ENCODE assay signal across 10 mouse cellular contexts in the genomic region with DNA sequence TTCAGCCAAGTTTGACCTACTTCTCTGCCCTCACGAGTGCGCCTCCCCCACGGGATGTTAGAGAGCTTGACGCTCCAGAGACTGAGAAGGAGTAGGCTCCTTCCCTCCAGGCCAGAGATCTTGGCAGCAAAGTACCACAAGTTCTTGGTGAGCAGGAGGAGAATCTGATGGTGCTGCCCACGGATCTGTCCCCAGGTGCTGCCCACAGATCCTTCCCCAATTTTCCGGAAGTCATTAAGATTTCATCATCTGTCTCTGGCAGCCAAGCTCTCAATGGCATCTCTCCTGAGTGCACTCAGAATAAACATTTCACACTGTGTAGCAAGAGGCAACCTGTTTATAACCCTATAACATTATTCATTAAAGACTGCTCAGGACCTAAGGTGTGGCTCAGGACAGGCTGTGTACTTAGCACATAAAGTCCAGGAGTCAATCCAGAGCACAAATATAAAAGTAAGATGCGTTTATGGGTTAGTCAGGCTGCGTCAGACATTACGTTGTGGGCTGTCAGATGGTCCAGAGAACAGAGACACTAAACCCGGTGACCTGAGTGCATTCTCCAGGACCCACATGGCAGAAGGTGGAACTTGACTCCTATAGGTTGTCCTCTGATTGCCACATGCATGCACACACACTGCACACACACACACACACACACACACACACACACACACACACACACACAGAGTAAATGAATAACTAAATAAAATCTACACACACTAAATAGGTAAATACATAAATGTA. TPM values are rescaled to one million over a fixed set of nuclear protein-coding genes. Genes with fewer than 3 reads are reported as not detected.
DNase-seq lines count a peak whose midpoint lies in the region; ATAC-seq lines count a peak whose summit lies in the region.
"Had no signal": no experiment of that assay in that cellular context is flagged by ENCODE, and none has a peak within 500 bp of the region (broad histone marks: within the 10 kb centered on the region; RNA-seq: fewer than 3 reads in every experiment).

No protein-coding gene starts in this region.

- peak; percentile 25; the same call in 1 of the 2 replicates for ATAC-seq in stomach, embryonic 16.5 days (ENCODE audit: insufficient read depth, low FRiP score)
- no peak for ATAC-seq in midbrain, embryonic 14.5 days (ENCODE audit: low FRiP score, low TSS enrichment)

- no peak overlapping the region for H3K4me2 ChIP-seq in stomach, embryonic 16.5 days (ENCODE audit: low read depth, low read length)
- no peak overlapping the region for H3K4me2 ChIP-seq in midbrain, embryonic 14.5 days (ENCODE audit: low read length)
- H3K4me2 ChIP-seq: liver, embryonic 15.5 days had no signal

- peaks cover 18% of the 10 kb centered on the region for H3K4me1 ChIP-seq in stomach, embryonic 16.5 days (ENCODE audit: control insufficient read depth, insufficient read depth, low read length)
- H3K4me1 ChIP-seq in midbrain, embryonic 14.5 days (ENCODE audit: control insufficient read depth, insufficient read depth, low read length): no peaks in the 10 kb centered on the region

- no peaks in the 10 kb centered on the region for H3K9me3 ChIP-seq in stomach, embryonic 16.5 days (replicated peaks; ENCODE audit: control insufficient read depth, low read length)
- no peaks in the 10 kb centered on the region for H3K9me3 ChIP-seq in midbrain, embryonic 14.5 days (ENCODE audit: control insufficient read depth, low read length)
- H3K9me3 ChIP-seq: liver, embryonic 15.5 days had no signal

- H3K27ac ChIP-seq in stomach, embryonic 16.5 days (ENCODE audit: low read length): no peak overlapping the region
- H3K27ac ChIP-seq in midbrain, embryonic 14.5 days (replicated peaks; ENCODE audit: low read depth, low read length): no peak overlapping the region
- H3K27ac ChIP-seq: liver, embryonic 15.5 days had no signal

- H3K36me3 ChIP-seq in stomach, embryonic 16.5 days (ENCODE audit: control insufficient read depth, insufficient read depth, low read length): no peaks in the 10 kb centered on the region
- H3K36me3 ChIP-seq in midbrain, embryonic 14.5 days (ENCODE audit: control insufficient read depth, insufficient read depth, low read length): no peaks in the 10 kb centered on the region
- H3K36me3 ChIP-seq: liver, embryonic 15.5 days had no signal

- no peak overlapping the region for H3K9ac ChIP-seq in stomach, embryonic 16.5 days (ENCODE audit: low read length)
- H3K9ac ChIP-seq in midbrain, embryonic 14.5 days (replicated peaks; ENCODE audit: low read length): no peak overlapping the region
- H3K9ac ChIP-seq: liver, embryonic 15.5 days had no signal

- H3K4me3 ChIP-seq in stomach, embryonic 16.5 days (replicated peaks; ENCODE audit: low read length): no peak overlapping the region
- H3K4me3 ChIP-seq in midbrain, embryonic 14.5 days (replicated peaks; ENCODE audit: low read depth, low read length): no peak overlapping the region
- H3K4me3 ChIP-seq: liver, embryonic 15.5 days had no signal

- DNase-seq in thymus, postnatal 0 days (ENCODE audit: low spot score): peak; percentile 29
- no peak for DNase-seq in thymus, adult 18-20 months
- DNase-seq in fat pad, adult 2 months (ENCODE audit: extremely low read depth, low read depth, low spot score): peak; percentile 93
- peak; percentile 74 for DNase-seq in large intestine, adult 2 months (ENCODE audit: low read depth, low spot score)
- no peak for DNase-seq in midbrain, embryonic 14.5 days
- no peak for DNase-seq in cerebellum, adult 11 months
- DNase-seq: heart, postnatal 10 days; right cerebral cortex, postnatal 25 days had no signal

- 25% methylated on average over 10 of the region's 10 CpGs for WGBS in large intestine, adult 2 months
- WGBS in stomach, embryonic 16.5 days: 47% methylated on average over 10 of the region's 10 CpGs
- 81% methylated on average over 10 of the region's 10 CpGs for whole genome bisulfite sequencing in midbrain, embryonic 14.5 days

- H3K27me3 ChIP-seq in stomach, embryonic 16.5 days (ENCODE audit: control insufficient read depth, insufficient read depth, low read length): no peaks in the 10 kb centered on the region
- no peaks in the 10 kb centered on the region for H3K27me3 ChIP-seq in midbrain, embryonic 14.5 days (ENCODE audit: control insufficient read depth, insufficient read depth, low read length)
- H3K27me3 ChIP-seq: liver, embryonic 15.5 days had no signal

RNA-seq across cellular contexts. Expression of gene Etnk1, which starts 13.1 kb away (rescaled TPM):
- 33.2 and 37.9 TPM in 2 replicates for polyA plus RNA-seq in thymus, postnatal 0 days (2015; fragmentation: Nextera tagmentation; extraction: Ambion mirVana)
- 18.5 and 24.0 TPM in 2 replicates for polyA plus RNA-seq in large intestine, adult 2 months (2012; rRNA removed)
- polyA plus RNA-seq in stomach, embryonic 16.5 days (2015; fragmentation: Nextera tagmentation; extraction: Ambion mirVana): 16.1 and 16.3 TPM in 2 replicates
- 47.3 and 62.0 TPM in 2 replicates for polyA plus RNA-seq in midbrain, embryonic 14.5 days (2014; fragmentation: Nextera tagmentation; extraction: Ambion mirVana)

RNA-seq across cellular contexts. Expression of gene C2cd5, which starts 54.0 kb away (rescaled TPM):
- 22.7 and 29.0 TPM in 2 replicates for polyA plus RNA-seq in thymus, postnatal 0 days (2015; fragmentation: Nextera tagmentation; extraction: Ambion mirVana)
- 14.5 and 17.4 TPM in 2 replicates for polyA plus RNA-seq in large intestine, adult 2 months (2012; rRNA removed)
- polyA plus RNA-seq in stomach, embryonic 16.5 days (2015; fragmentation: Nextera tagmentation; extraction: Ambion mirVana): 23.5 and 24.1 TPM in 2 replicates
- 34.4 and 42.8 TPM in 2 replicates for polyA plus RNA-seq in midbrain, embryonic 14.5 days (2014; fragmentation: Nextera tagmentation; extraction: Ambion mirVana)

Comparison
In these comparisons a context has a peak if more than half of its experiments do, and no peak if none do; other contexts are left out.
1. DNase-seq: peak in thymus, postnatal 0 days (single experiment), fat pad, adult 2 months (single experiment) and large intestine, adult 2 months (single experiment); none in thymus, adult 18-20 months (0 of 2), midbrain, embryonic 14.5 days (single experiment) and cerebellum, adult 11 months (single experiment).